Comparison of ENCODE assay signal across 9 mouse cellular contexts in the genomic region with DNA sequence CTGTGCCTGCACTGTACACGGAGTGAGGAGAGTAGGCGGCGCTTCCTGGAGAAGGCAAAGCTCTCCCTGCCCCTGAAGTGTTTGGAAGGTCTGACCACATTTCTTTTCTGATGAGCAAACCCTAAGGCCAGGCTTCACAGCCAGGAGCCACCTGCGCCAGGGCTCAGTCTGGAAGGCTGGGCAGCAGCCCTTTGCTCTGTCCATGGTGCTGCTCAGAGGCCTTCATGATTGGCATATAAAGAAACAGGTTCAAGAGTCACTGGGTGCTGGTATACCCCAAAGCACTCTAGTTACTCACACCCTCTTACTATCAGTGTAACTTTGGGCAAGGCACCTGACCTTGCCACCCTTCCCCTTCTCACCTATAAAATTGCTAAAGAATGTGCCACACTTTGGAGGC.
A peak's percentile ranks its signal among the peaks of the same experiment; 100 is the strongest.
DNase-seq lines count a peak whose midpoint lies in the region; ATAC-seq lines count a peak whose summit lies in the region.
"Had no signal": no experiment of that assay in that cellular context is flagged by ENCODE, and none has a peak within 500 bp of the region (broad histone marks: within the 10 kb centered on the region; RNA-seq: fewer than 3 reads in every experiment).

No protein-coding gene starts in this region.

- no peak overlapping the region for H3K27ac ChIP-seq in hindbrain, embryonic 10.5 days
- no peak overlapping the region for H3K27ac ChIP-seq in hindbrain, embryonic 16.5 days (ENCODE audit: low read depth, low read length)
- no peak overlapping the region for H3K27ac ChIP-seq in midbrain, embryonic 10.5 days (replicated peaks)

- H3K36me3 ChIP-seq in hindbrain, embryonic 10.5 days = no peaks in the 10 kb centered on the region
- H3K36me3 ChIP-seq in hindbrain, embryonic 16.5 days (ENCODE audit: control insufficient read depth, insufficient read depth, low read length) = no peaks in the 10 kb centered on the region
- no peaks in the 10 kb centered on the region for H3K36me3 ChIP-seq in midbrain, embryonic 10.5 days

- H3K27me3 ChIP-seq in hindbrain, embryonic 10.5 days (ENCODE audit: insufficient read depth, poor library complexity, severe bottlenecking) = no peaks in the 10 kb centered on the region
- no peaks in the 10 kb centered on the region for H3K27me3 ChIP-seq in hindbrain, embryonic 16.5 days (replicated peaks; ENCODE audit: control insufficient read depth, insufficient read depth, low read length)
- no peaks in the 10 kb centered on the region for H3K27me3 ChIP-seq in midbrain, embryonic 10.5 days (ENCODE audit: low read depth, poor library complexity, severe bottlenecking)

- H3K9ac ChIP-seq in hindbrain, embryonic 16.5 days (ENCODE audit: low read depth, low read length) = no peak overlapping the region

- H3K9me3 ChIP-seq in hindbrain, embryonic 10.5 days = no peaks in the 10 kb centered on the region
- H3K9me3 ChIP-seq in hindbrain, embryonic 16.5 days (ENCODE audit: control insufficient read depth, low read length) = no peaks in the 10 kb centered on the region
- no peaks in the 10 kb centered on the region for H3K9me3 ChIP-seq in midbrain, embryonic 10.5 days (replicated peaks)

- peak; percentile 45 for DNase-seq in hindbrain, embryonic 10.5 days (ENCODE audit: low spot score)
- peak; percentile 3 to 13 for DNase-seq in urinary bladder, adult 18-20 months (ENCODE audit: low spot score in 2 of 2)
- DNase-seq in urinary bladder, adult 2 months (ENCODE audit: low spot score) = no peak
- DNase-seq in embryo, embryonic 11.5 days (ENCODE audit: low read depth, low spot score) = peak; percentile 50
- DNase-seq in testis, postnatal 14 days (ENCODE audit: low spot score) = peak; percentile 14
- DNase-seq in left cerebral cortex, adult 18-20 months (ENCODE audit: low spot score in 2 of 2) = no peak
- DNase-seq in midbrain, embryonic 10.5 days (ENCODE audit: low spot score) = no peak
- DNase-seq: cerebellum, postnatal 36 days had no signal

- H3K4me1 ChIP-seq in hindbrain, embryonic 10.5 days (replicated peaks) = no peaks in the 10 kb centered on the region
- H3K4me1 ChIP-seq in hindbrain, embryonic 16.5 days (ENCODE audit: control insufficient read depth, insufficient read depth, low read depth, low read length) = no peaks in the 10 kb centered on the region
- no peaks in the 10 kb centered on the region for H3K4me1 ChIP-seq in midbrain, embryonic 10.5 days

- WGBS in hindbrain, embryonic 10.5 days = 26% methylated on average over 4 of the region's 4 CpGs
- WGBS in hindbrain, embryonic 16.5 days = 31% methylated on average over 4 of the region's 4 CpGs
- WGBS in midbrain, embryonic 10.5 days = 24% methylated on average over 4 of the region's 4 CpGs

- no peak for ATAC-seq in hindbrain, embryonic 16.5 days

- H3K4me2 ChIP-seq in hindbrain, embryonic 16.5 days (ENCODE audit: low read length) = no peak overlapping the region

- no peak overlapping the region for H3K4me3 ChIP-seq in hindbrain, embryonic 10.5 days
- no peak overlapping the region for H3K4me3 ChIP-seq in hindbrain, embryonic 16.5 days (ENCODE audit: low read length)
- no peak overlapping the region for H3K4me3 ChIP-seq in midbrain, embryonic 10.5 days

Comparison
In these comparisons a context has a peak if more than half of its experiments do, and no peak if none do; other contexts are left out.
1. DNase-seq: peak in hindbrain, embryonic 10.5 days (single experiment), urinary bladder, adult 18-20 months (2 of 2), embryo, embryonic 11.5 days (single experiment) and testis, postnatal 14 days (single experiment); none in urinary bladder, adult 2 months (single experiment), left cerebral cortex, adult 18-20 months (0 of 2) and midbrain, embryonic 10.5 days (single experiment).